Mouse (Mus musculus) natural killer cell, adult 2 months (primary cell): Measurements from ENCODE around the gene Hcst.

Experiments used
- DNase-seq, 2 experiments: peaks; one replicate each; pipeline ENCODE4 v3.0.0; 2022; ENCODE audit warnings: low spot score in 2 of 2

Hcst gene

GRCm38 (mm10) chr7:30419561-30420499, at the start of gene Hcst:
Gene Hcst, minus strand, starts transcription at chr7:30419854.
- DNase-seq, result peak; percentile 71 to 74

DNA sequence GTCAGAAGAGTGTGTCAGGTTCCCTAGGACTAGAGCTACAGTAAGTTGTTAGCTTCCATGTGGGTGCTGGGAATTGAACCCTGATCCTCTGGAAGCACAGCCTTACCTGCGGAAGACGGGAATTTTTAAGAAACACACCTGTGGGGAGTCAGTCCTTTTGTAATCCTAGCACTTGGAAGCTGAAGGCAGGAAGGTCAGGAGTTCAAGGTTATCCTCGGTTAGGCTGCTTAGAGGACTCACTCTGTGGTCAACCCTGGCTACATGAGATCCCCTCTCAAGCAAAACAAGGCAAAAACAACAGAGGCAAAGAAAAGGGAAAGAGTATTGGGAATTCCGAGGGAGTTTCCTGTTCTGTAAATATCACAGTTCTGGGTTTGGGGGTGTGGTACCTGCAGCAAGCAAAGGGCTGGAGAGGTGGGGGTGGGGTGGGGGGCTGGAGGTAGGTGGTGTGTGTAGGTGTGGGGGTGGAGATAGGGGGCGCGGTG, 45.2 kb upstream of the Hcst start:
- no peak for DNase-seq

GRCm38 (mm10) chr7:30463996-30464395, 44.3 kb upstream of the Hcst start:
- no peak for DNase-seq

DNA sequence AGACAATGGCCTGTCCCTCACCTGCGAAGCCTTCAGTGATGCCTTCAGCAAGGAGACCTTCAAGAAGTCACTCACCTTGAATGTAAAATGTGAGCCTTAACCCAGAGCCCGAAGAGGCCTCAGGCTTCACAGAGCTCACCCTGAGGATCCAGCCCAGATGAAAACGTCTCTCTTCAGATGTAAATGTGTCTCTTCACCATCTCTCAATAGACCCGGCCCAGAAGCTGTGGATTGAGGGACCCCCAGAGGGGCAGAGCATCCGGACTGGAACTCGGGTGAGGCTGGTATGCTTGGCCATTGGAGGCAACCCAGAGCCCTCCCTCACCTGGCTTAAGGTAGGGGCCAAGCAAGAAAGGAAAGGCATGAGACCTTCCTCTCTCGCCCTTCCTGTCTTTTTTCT, 43.9 kb upstream of the Hcst start:
- no peak for DNase-seq

GRCm38 (mm10) chr7:30459484-30459883, 39.8 kb upstream of the Hcst start:
- DNase-seq, result no peak

DNA sequence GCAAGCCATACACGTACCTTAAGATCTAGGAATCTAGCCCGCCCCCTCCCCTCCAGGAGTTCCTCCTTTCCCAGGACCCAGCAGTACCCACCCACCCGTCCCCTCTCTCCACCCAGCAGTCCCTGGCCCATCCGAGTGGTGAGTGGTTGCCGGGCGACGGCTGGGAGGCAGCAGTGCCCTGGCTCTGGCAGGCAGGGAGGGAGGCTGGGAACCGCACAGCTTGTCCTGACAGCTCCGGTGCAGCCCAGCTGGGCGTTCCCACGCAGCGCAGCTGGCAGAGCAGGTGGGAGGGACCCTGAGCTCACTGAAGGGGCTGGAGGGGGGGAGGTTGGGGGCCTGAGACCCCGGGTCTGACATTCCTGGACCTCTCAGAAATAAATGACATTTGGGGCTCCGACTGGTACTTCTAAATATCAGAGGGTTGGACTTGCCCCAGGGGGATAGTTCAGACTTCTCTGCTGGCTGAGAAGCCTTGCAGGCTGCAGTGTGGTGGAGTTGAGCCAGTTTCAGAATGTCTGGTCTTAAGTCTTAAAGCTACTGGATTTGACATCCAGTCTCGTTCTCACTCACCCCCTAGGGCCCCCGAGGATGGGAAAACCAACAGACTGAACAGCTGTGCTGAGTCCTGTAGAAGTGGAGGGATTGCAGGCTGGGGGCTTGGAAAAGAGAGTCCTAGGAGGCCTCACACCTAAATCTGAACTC, 38.1 kb upstream of the Hcst start, which contains the start of the genes Kirrel2 and Nphs1:
Gene Kirrel2 (minus strand): TSS at position 62 of the 702 bp plus-strand sequence.
Gene Nphs1 (plus strand): TSS at position 687 of the 702 bp plus-strand sequence.
- no peak for DNase-seq

GRCm38 (mm10) chr7:30456911-30457628, 37.4 kb upstream of the Hcst start:
- no peak for DNase-seq

DNA sequence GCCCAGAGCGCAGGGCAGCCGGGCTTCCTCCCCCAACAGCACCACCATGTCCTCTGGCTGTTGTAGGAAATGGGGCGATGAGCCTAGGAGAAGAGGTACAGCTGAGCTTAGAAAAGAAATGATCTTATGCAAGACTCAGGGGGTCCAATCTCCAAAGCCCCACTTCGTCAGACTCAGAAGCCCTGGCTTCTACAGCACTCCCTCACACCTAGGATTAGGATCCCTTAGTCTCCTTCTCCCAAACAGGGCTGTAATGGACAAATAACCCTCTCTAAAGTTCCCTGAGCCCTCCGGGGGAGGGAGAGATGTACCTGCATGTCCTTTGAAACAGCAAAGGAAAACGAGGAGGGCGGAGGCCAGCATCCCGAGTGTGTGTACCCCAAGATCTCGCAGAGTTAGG, 36.8 kb upstream of the Hcst start:
- no peak for DNase-seq

DNA sequence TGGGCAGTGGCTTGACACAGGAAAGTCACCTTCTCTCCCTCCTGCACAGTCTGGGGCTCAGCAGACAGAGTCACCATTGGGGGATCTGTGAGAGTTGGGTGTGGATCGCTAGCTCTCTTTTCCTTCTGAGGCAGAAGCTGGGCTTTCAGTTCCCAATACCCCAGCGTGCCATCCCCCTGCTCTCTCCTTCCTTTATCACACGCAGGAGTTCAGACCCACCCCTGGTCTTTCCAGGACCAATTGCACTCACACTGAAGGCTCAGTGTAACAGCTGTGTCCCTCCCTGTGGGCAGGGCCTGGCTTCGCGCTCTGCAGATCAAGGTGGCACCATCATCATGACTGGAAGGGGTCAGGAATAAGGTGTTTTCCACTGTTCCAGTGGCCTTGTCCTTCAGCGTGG, 34.6 kb upstream of the Hcst start:
- DNase-seq, result no peak

GRCm38 (mm10) chr7:30453766-30454165, 34.1 kb upstream of the Hcst start:
- peak; percentile 70 to 71 for DNase-seq

DNA sequence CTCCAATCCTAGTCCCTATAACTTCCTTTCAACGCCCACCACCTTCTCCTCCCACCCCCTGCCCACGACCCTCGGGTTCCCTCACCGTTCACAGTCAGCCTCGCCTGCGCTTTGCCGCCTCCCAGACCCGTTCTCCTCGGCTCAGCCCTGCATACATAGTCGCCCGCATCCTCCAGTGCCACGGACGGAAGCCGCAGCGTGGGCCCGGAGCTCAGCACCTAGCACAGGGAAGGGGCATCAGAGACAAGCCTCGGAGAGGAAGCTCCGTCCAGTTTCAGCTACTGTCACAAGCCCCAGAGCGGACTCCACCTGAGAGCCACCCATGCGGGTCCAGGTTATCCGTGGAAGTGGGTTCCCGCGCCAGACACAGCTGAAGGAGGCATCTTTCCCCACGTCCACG, 33.7 kb upstream of the Hcst start:
- no peak for DNase-seq

GRCm38 (mm10) chr7:30450241-30450640, 30.6 kb upstream of the Hcst start:
- no peak for DNase-seq

DNA sequence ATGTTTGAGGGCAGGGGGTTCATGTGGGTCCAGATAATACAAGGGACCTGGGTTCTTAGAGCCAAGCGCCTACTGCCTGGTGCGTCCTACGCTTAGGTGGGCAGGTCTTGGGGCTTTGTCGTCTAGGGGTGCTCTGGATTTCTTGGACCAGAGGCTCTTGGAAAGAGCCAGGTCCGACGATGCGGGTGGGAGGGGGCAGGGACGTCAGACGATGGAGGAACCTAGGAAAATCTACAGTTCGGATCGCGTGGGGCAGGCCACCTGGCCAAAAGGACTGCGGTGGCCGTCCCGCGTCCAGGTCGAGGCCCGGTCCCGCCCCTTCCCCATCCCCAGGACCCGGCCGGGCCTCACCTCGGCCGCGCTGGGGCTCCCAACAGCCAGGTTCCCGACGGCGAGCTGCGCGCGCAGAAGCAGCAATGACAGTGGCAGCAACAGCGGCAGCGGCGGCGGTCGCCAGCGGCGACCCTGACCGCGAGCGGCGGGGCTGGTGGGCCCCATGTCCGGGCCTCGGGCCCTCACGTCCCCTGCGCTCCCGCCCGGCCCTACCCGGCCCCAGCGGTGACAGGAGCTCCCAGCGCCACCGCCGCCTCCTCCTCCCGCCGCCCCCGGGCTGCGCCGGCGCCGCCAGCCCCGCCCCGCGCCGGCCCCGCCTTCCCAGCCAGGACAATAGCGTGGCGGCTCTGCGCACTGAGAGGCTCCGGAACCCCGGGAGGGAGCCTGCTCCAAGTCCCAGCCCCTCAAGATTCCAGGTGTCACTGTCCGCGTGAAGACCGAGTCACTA, 25.5 kb upstream of the Hcst start, which contains the start of gene Aplp1:
Gene Aplp1 (minus strand): TSS at position 565 of the 781 bp plus-strand sequence.
- no peak for DNase-seq

DNA sequence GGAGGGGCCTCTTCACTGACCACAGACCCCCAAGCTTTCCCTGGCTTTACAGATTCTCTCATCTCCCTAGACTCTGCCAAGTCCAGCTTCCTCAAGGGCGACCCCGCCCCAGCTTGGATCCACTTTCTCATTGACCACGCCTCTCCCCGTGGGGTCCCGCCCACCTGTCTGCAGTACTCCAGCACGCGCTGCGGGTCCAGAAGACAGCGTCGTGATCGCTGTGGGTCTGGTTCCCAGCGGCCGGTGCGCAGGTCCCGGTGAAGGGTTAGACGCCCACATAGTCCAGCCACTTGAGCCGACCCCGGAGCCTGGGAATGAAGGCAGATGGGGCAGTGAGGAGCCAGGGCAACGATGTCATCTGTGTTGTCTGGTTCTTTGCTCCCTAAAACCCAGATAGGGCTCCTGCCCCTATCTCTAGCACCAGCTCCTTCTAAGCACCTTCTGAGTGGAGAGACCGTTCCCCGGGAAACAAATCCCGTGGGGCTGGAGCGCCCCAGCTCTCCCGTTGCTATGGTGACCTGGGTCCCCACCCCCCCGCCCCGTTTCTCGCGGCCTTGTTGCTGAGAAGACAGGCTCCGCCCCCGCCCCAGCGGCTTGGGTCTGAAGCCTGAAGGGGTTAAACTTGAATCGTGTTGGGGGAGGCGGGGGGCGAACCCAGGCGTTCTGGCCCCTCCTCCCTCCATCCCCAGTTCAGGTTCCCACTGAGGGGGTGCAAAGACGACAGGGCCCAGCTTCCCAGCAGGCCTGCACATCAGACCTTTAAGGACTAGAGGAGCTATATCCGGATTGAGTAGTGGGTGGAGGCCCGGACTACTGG, 24.7 kb upstream of the Hcst start:
- DNase-seq, result no peak

DNA sequence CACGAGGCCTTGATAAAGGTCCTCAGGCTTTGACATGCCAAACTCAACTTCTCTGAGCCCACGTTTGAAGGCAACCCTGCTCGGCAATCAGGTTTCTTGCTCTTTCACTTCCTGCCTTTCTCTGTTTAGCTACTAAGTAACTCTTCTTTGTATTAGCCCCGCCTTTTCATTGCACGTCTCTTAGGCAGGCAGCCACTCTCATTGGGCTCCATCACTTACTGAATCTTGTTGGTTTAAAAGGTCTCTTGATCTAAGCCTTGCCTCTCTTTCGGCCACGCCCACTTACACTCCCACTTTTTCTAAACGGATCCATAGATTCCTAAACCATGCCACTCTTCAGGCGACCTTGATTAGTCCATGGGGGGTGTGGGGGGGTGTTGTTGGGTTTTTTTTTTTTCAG, 24.0 kb upstream of the Hcst start:
- no peak for DNase-seq

GRCm38 (mm10) chr7:30440697-30441096, 21.0 kb upstream of the Hcst start:
- peak in 1 of 2 experiments; percentile 57 for DNase-seq

DNA sequence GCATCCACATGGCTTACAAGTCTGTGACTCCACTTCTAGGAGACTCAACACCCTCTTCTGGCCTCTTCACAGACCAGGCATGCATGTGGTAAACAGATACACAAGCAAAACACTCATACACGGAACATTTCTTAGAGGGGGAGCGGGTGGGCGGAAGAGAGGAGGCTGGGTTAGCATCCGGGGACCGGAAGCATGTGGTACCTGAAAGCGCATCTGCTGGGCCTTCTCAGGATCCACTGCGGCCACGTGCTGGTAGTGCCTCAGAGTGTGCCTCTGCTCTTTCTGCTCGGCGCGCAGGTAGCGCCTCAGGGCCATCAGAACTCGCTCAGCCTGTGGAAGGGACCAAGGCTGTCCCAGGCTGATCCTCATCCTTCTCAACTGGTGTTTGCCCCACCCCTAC, 20.1 kb upstream of the Hcst start:
- DNase-seq, result no peak

GRCm38 (mm10) chr7:30436879-30437278, 17.2 kb upstream of the Hcst start:
- no peak for DNase-seq

GRCm38 (mm10) chr7:30435156-30435555, 15.5 kb upstream of the Hcst start:
- no peak for DNase-seq

- no peak for DNase-seq
These were observed 15.0 kb upstream of the Hcst start for GRCm38 (mm10) chr7:30434701-30435100.
